Mouse (Mus musculus) Patski (cell line): ENCODE data around the gene Pdzd2. TPM values are rescaled to one million over a fixed set of nuclear protein-coding genes. Genes with fewer than 3 reads are reported as not detected.

Source experiments
- ATAC-seq: fragments of 100-300 bp; one replicate; pipeline ENCODE4 v1.8.0; 2021
- CTCF ChIA-PET: fragments of 350-600 bp; sonication (Branson Sonifier 250); formaldehyde crosslinking; loops from one replicate; lab custom pipeline; 2022; ENCODE audit warnings: inconsistent platforms; lab: Charles Lee
- POLR2A ChIA-PET: fragments of 350-600 bp; sonication (Branson Sonifier 250); formaldehyde crosslinking; loops from one replicate; lab custom pipeline; 2022; ENCODE audit warnings: antibody characterized with exemption, inconsistent platforms; lab: Charles Lee
- DNase-seq: peaks from one replicate; pipeline ENCODE4 v3.0.0-alpha.2; 2011; ENCODE audit warnings: low read depth, low spot score
- H3K27me3 ChIP-seq: fragments of 371-371 bp; one replicate; pipeline ENCODE4 v1.5.1; 2021
- CTCF ChIP-seq: fragments of 100-300 bp; IDR thresholded peaks from one replicate; pipeline ENCODE4 v1.5.1; 2021
- in situ Hi-C: fragments of 300-500 bp; cut with MboI; formaldehyde crosslinking; loops from 3 replicates; pipeline ENCODE4 v1.11.1; 2018; ENCODE audit warnings: low pct_unique_long_range_greater_than_20kb, mixed read lengths
- polyA plus RNA-seq: library from polyadenylated mRNA; unstranded; gene quantifications from one replicate; pipeline ENCODE4 v1.2.3, GENCODE M21; 2021

Gene Pdzd2
- polyA plus RNA-seq, 1 experiment from 2014 or later: 0.10 TPM

DNA sequence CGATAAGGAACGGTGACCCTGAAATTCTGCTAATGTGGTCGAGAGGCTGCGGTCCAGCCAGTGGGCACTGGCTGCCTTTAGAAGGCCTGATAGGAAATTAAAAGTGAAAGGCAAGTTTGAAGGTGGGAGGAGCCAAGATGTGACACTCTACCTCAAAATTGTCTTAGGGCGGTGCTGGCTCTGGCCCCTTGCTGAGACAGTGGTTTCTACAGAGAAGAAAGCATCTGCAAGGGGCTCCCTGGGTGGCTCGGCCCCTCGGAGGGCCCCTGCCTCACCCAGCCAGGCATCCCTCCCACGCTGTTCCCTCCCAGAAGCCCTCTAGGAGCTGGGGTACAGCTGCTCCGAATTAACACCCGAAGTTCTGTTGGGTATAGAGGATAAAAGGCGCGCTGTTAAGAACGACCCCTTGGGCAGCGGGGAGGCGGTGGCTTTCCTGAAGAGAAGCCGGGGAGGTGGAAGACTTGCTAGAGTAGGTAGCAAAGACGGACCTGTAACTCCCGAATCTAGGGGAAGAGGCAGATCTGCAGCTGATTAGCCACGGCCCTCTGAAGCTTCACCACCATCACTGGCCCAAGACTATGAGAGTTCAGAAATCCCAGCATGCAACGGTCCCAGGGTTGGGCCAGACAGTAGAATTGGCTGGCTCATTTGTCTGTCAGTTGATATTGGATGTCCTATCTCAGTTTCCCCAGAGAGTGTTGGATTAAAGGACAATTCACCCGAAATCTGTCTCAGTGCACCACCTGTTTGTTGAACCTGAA lies 71.8 kb downstream of the Pdzd2 start:
- peaks cover 7% of the 10 kb centered on the region for H3K27me3 ChIP-seq
- POLR2A ChIA-PET: no interaction called here
- CTCF ChIA-PET: no interaction called here
- in situ Hi-C loops: no loop called here
- ATAC-seq: no peak
- no peak for DNase-seq
- TF ChIP-seq CTCF: no peak

DNA sequence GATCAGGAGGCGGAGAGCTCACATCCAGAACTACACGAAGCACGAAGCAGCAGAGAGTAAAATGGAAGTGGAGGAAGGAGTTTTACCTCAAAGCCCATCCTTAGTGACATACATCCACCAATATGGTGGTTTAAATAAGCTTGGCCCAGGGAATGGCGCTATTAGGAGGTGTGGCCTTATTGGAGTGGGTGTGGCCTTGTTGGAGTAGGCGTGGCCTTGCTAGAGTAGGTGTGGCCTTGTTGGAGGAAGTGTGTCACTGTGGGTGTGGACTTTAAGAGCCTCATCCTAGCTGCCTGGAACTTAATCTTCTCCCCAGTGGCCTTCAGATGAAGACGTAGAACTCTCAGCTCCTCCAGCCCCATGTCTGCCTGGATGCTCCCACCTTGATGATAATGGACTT lies 73.8 kb downstream of the Pdzd2 start:
- no peak for DNase-seq
- peaks cover 7% of the 10 kb centered on the region for H3K27me3 ChIP-seq
- ChIA-PET POLR2A (no interaction called here), CTCF (no interaction called here)
- in situ Hi-C loops: no loop called here
- no peak for ATAC-seq
- TF ChIP-seq CTCF: no peak

DNA sequence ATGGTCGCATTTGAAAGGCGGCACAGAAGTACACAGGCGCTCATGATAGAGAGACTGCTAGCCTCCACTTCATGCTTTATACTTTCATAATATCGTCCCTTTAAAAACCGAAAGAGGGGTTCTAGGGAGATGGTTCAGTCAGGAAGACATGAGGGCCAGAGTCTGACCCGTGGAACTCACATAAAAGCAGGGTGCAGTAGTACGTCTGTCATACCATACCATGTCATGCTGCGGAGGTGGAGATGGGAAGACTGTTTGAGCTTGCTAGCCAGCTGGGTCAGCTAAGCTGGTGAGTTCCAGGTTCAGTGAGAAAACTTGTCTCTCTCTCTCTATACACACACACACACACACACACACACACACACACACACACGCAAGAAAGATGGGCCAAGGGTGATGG lies 76.4 kb downstream of the Pdzd2 start:
- peaks cover 6% of the 10 kb centered on the region for H3K27me3 ChIP-seq
- in situ Hi-C loops: no loop called here
- CTCF ChIA-PET: no interaction called here
- DNase-seq (no peak), ATAC-seq (no peak)
- no peak for TF ChIP-seq CTCF
- POLR2A ChIA-PET: interaction anchor here (0.8 kb wide), 1 partner anchor 37 kb away, joined by 3 read pairs; no protein-coding TSS in a partner anchor

DNA sequence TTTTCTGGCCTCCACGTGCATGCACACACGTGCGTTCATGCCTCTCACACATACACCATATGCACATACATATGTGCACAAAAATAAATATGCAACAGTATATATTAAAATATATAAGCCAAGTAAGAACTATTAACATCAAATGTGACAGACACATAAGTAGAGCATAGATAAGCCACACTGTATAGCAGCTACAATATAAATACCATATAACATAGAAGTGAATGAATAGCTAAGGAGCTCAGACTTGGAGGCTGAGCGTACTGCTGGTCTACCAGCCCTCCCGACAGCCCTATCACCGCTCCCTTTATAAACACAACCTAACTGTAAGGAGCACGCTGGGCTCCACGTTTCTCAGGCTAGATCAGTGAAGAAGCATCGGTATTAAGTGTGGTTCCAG lies 79.4 kb downstream of the Pdzd2 start:
- POLR2A ChIA-PET: no interaction called here
- CTCF ChIA-PET: no interaction called here
- in situ Hi-C loops: no loop called here
- peaks cover 7% of the 10 kb centered on the region for H3K27me3 ChIP-seq
- DNase-seq (no peak), ATAC-seq (no peak)
- no peak for TF ChIP-seq CTCF

DNA sequence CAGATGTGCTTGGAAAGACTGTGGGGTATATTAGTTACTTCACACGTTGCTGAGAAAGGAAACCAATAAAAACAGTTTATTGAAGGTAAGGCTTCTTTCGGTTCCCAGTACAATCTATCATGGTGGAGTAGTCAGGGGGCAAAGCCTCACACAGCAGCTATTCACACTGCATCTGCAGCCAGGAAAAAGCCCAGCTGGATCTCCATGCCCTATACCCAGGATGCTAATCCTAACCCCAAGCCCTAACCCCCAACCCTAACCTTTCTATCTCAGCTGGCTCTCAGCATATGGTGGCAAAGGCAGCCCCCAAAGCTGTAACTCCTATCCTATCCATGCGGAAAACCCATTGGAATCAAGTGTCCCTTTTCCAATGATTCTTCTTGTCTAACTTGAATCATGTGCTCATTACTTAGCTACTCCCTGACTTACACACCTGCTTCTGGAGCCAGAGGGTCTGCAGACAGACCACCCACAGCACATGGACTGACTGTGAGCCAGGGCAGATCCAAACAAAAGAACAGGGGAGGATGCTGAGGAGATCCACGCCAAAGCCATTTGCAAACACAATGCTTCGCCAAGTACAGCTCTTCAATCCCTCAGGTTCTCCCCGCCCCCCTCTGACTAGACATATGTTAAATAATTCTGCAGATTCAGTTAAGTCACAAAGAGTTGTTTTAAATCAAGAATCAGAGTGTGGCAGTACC lies 83.6 kb downstream of the Pdzd2 start:
- peaks cover 7% of the 10 kb centered on the region for H3K27me3 ChIP-seq
- ChIA-PET POLR2A (no interaction called here), CTCF (no interaction called here)
- no peak for TF ChIP-seq CTCF
- ATAC-seq (no peak), DNase-seq (no peak)
- in situ Hi-C loops: no loop called here

DNA sequence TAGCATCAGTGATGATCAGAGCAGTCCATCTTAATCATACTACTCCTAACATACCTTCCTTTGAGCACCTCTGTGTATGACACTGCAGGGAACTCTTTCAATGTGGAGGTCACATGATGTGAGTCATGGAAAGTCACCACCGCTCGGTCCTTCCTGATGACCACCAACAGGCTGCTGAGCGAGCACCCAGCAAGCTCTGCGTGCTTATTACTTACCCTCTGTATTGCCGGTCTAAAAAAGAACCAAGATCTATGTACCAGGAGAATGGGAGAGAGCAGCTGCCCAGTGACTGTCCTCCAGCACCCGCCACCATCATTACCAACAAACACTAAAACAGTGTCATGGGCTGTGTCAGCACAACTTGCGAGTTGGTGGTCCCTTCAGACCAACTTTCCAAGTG lies 84.4 kb downstream of the Pdzd2 start:
- CTCF ChIA-PET: no interaction called here
- no peak for ATAC-seq

DNA sequence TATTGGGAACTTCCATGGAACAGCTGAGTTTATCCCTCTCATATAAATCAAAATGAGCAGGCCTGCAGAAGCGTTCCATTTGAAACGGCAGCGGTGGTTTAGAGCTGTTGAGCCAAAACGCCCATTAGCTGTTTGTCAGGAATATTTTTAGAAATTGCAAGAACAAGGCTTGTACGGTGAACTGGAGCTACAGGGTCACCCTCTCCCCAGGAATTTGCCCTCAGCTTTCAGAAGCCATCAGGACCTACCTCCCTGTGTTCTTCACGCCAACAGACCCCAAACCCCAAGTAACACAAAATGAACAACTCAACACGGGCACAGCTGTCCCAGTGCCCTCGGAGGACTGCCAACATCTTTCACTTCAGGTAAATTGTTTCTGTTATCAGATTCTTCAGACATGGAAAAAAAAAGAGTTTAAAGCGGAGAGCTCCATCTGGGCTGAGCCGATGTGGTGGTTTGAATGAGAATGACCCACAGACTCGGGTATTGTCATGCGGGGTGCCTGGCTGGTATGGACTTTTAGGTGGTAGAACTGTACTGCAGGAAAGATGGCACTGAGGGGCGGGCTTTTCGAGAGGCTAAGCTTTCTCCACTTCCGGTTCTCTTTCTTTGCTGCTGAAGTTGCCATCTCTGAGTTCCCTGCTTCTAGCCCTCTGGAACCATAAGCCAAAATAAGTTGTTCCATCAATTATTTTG lies 87.2 kb downstream of the Pdzd2 start:
- ChIA-PET CTCF (no interaction called here), POLR2A (no interaction called here)
- in situ Hi-C loops: no loop called here
- DNase-seq (no peak), ATAC-seq (no peak)
- H3K27me3 ChIP-seq: peaks cover 8% of the 10 kb centered on the region
- TF ChIP-seq CTCF: no peak

More for the DNA sequence above, 84.4 kb downstream of the Pdzd2 start:
- peaks cover 7% of the 10 kb centered on the region for H3K27me3 ChIP-seq
- in situ Hi-C loops: no loop called here
- POLR2A ChIA-PET: no interaction called here
- no peak for DNase-seq
- no peak for TF ChIP-seq CTCF

DNA sequence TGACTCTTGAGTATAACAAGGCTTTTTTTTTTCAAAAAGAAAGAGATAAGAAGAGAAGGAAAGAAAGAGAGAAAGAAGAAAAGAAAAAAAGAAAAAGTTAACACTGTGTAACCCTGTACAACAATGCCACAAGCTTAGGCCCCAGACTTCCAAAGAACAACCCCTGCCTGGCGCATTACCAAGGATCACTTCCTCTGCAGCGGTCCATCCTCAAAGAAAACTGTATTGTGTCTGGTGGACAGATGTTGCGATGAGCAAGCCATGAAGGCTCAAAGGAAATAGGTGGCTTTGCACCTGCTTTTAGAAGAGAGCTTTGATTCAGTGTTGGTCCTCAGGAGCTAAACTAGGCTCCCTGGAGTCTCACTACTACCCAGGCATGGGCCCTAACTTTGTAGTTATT lies 89.5 kb downstream of the Pdzd2 start:
- ChIA-PET CTCF (no interaction called here), POLR2A (no interaction called here)
- peaks cover 10% of the 10 kb centered on the region for H3K27me3 ChIP-seq
- no peak for DNase-seq
- no peak for ATAC-seq
- in situ Hi-C loops: no loop called here
- TF ChIP-seq CTCF: no peak

DNA sequence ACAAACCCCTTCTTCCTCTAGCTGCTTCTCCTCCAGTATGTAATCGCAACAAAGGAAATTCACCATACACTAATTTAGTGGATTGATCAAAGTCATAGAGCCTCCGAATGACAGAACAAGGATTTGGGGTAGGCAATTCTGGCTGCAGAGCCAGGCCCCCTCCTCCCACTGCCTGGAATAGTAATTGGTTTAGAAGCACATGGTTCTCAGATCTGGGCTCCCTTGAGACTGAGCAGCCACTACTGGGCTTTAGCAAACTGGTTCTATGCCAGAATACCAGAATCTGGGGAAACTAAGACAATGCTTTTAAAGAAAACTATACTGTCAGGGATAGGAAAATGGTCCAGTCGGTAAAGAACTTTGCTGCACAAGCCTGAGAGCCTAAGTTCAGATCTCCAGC lies 90.0 kb downstream of the Pdzd2 start:
- peaks cover 7% of the 10 kb centered on the region for H3K27me3 ChIP-seq
- in situ Hi-C loops: no loop called here
- ChIA-PET POLR2A (no interaction called here), CTCF (no interaction called here)
- ATAC-seq (no peak), DNase-seq (no peak)
- no peak for TF ChIP-seq CTCF

DNA sequence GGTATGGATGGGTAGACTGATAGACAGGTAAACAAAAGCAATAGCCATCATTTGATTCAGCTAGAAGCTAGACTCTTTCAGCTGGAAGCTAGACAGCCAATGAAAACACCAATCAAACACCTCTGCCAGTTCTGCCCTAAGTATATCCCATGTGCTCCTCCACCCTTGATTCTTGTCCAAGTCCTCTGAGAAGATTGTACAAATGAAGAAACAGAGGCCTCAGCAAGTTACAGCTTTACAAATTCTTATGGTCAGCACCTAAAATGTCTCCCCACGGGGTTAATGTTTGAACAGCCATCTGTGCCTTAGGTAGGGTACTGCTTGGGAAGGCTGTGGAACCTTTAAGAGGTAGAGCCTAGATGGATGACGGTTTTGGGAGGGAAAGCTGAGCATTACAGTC lies 90.6 kb downstream of the Pdzd2 start:
- in situ Hi-C loops: no loop called here
- peaks cover 7% of the 10 kb centered on the region for H3K27me3 ChIP-seq
- POLR2A ChIA-PET: no interaction called here
- DNase-seq: no peak
- CTCF ChIA-PET: no interaction called here
- TF ChIP-seq CTCF: no peak
- no peak for ATAC-seq

DNA sequence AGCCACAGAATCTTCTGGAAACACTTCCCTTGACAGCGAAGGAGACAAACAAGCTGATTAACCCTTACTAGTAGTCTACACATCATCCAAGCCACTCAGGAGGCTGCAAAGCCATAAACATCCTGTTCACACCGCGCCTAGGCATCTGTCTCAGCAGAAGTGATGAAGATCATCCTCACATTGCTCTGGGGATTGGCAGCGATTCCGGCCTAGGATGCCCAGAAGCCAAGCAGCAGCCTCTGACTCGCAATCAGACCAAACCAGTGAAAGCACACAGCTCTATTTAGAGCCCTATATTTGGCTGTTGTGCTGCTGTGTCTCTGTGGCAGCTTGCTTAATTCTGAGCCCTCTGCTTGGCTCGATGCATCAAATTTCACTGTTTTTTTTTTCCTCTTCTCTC lies 99.0 kb downstream of the Pdzd2 start:
- ChIA-PET CTCF (no interaction called here), POLR2A (no interaction called here)
- TF ChIP-seq CTCF: no peak
- no peak for ATAC-seq
- no peak for DNase-seq
- in situ Hi-C loops: no loop called here
- H3K27me3 ChIP-seq: peaks cover 23% of the 10 kb centered on the region
